Mouse (Mus musculus) right cerebral cortex, adult 2 months (tissue): ENCODE data around the gene Qsox1.

ENCODE experiments used
- DNase-seq, 2 experiments: peaks; one replicate each; pipeline ENCODE4 v3.0.0; 2021 to 2022; ENCODE audit warnings: low spot score in 2 of 2

Gene Qsox1

DNA sequence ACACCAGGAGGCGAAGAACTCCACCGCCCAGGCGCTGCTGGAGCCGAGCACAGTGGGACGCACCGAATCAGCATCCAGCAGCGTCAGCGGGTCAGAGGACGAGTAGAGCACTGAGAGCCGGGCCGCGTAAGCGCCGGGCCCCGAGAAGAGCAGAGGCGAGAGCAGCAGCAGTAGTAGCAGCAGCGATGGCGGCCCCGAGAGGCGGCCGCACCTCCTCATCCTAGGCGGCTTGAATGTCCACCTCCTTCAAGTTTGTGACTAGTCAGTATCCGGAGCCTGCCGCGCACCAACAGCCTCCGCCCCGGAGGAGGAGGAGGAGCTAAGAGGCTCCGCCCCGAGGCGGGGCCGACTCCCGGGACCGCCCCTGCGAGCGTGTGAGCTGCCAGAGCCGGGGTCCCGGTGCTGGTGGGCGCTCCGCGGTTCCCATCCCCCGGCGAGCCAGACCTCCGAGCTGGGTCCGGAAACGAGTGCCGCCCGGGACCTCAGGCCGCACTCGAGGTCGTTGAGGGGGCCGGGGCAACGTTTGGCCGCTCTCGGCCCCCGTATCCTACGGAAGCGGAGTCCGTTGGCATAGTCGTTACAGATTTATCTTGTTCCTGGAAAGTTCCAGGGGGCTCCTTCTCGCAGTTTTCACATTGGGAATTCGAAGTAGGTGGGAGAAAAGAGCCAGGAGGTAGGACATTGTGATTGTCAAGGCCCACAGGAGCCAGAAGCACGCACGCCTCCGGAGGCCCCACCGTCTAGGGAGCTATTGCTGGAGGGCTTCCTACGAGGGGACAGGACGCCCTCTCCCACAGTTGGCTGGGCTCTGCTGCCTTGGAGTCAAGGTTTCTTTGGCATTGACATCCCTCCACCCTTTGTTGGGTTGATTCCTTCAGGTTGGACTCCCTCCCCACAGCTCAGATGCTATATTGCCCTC, at the start of gene Qsox1:
TSS of gene Qsox1 (minus strand) at position 309 of the 919 bp plus-strand sequence.
- DNase-seq, result peak; percentile 74 to 82

DNA sequence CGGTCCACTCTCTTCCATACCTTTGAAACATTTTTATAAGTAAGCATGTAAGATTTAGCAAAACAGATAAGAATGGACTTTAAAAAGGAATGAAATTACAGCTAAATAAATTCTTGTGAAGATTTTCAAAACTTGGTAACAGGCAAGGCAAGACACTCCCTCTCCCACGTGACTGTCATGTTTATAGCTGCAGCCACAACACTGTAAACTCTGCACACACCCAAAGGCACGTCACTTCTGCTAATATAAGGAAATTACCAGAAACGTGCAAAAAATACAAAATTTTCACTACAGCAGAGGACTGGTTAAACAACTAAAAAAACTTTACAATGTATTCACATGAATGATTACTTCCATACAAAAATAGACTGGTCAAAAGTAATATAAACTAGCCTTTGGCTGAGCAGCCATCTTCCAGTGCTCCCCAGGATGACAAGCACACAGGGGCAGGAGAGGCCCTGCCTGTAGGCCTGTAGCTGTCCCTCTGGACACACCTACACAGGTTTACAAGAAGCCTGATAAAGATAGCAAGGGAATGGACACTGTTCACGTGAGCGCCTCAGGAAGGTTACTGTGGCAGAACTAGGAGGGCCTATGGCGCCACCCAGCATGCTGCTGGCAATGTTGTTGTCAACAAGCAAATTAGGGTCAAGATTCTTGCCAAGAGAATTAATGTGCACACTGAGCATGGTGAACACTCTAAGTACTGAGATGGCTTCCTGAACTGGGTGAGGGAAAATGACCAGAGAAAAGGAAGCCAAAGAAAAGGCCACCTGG, 42.4 kb upstream of the Qsox1 start:
- no peak for DNase-seq

DNA sequence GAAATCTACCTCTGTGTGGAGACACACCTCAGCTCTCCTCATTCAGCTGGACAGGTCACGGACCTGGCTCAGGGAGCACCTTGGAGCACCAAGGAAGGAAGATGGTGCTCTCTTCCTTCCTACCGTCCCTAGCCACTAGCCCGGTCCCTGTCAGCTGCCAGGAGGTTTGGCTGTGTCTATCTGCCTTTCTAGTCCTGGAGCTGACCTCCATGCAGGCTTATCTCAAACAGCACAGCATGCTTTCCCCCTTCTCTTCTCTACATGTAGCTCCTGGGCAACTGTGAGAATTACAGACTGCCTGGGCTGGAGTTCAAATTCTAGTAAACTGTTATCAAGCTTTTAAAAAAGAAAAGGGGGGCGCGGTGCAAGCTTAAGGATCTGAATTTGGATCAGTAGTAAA, 40.3 kb upstream of the Qsox1 start:
- no peak for DNase-seq

DNA sequence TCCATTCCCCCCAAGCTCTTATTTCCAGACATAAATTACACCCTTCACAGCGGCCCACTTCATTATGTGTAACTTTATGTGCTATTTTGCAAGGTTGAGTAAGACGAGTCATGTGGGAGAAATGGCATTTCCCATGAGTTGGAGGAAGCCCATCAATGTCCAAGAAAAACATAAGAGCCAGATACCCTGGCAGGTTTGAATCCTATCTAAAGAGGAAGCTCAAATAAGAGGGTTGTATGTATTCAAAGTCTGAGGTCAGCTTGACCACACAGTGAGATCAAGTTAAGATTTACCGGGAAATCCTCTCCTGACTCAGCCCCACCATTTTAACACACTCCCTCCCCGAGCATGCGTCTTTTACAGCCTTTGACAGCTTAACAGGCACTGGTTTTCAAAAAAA, 31.5 kb upstream of the Qsox1 start:
- DNase-seq, result no peak

DNA sequence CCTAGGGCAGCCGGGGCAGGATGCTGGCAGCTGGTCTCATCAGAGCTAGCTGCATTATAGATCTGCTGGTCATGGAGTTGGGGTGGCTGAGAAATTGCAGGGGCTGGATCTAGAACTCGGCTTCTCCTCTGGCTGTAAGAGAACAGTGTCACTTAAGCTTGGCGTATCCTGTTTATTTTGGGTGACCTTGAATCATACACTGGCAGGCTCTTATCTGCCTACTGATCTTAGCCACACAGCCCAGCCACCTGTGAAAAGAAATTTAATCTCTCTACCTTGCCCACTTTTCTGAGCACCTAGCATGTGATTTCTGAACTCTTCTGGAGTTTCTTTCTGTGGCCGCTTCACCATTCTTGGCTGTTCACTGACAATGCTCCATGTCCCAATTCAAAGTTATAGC, 30.8 kb upstream of the Qsox1 start:
- DNase-seq, result no peak

DNA sequence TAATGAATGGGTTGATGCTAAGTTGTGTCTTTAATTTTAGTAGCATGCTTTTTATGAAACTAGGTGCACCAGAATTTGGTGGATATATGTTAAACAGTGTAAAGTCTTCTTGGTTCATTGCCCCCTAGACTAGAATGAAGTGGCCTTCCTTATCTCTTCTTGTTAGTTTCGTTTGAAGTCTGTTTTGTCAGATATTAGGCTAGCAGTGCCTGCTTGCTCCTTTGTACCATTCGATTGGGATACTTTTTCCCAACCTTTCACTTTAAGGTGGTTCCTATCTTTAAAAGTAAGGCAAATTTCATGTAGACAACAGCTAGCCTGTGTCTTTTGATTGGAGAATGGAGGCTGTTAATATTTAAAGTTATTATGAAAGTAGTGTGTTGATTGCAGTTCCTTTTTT, 23.0 kb upstream of the Qsox1 start:
- no peak for DNase-seq

DNA sequence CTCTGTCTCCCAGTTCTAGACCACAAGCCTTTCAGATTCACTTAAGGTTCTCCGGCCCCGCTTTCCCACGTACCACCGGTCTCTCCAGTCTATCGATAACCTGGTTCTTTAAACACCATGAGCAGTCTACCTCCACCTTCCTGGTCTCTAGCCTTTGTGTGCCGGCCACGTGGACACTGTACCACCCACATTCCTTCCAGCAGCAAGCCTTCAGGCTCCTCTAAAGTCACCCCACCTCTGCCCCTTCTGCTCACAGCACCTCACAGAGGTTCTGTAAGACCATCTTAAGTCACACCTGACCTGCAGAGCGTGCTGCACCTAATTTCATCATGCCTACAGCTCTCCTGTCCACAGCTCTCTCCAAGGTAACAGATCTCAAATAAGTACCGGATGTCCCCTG, 20.9 kb upstream of the Qsox1 start:
- no peak for DNase-seq

DNA sequence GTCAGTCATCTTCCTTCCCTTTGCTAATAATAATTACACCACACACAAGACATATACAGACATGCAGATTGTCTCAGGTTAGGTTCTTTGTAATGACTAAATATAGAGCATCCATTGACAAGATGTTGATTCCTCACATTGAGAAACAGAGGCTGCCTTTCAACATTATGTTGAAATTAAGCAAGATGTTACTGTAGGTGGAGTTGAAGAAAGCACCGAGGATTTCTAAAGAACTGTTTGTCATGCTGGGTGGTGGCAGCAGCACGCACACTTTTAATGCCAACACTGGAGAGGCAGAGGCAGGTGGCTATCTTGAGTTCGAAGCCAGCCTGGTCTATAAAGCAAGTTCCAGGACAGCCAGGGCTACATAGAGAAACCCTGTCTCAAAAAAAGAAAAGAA, 19.3 kb upstream of the Qsox1 start:
- DNase-seq, result no peak

DNA sequence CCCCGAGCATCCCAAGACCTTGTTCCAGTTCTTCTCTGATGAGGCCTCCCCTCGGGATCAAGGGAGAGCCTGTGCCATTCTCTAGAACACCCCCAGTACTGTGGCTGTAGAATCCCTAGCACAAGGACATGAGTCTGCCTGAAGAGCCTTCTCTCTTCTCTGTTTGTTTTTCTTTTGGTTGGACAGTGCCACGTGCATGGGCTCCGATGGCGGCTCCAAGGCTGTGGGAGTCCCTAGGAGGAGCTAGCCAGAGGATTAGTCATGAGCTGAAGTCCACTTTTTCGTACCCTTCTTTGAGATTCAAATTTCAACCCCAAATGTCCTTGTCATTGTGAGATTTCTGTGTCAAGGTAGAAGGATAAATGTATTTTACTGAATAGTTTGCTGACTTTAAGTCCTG, 18.2 kb upstream of the Qsox1 start:
- no peak for DNase-seq

DNA sequence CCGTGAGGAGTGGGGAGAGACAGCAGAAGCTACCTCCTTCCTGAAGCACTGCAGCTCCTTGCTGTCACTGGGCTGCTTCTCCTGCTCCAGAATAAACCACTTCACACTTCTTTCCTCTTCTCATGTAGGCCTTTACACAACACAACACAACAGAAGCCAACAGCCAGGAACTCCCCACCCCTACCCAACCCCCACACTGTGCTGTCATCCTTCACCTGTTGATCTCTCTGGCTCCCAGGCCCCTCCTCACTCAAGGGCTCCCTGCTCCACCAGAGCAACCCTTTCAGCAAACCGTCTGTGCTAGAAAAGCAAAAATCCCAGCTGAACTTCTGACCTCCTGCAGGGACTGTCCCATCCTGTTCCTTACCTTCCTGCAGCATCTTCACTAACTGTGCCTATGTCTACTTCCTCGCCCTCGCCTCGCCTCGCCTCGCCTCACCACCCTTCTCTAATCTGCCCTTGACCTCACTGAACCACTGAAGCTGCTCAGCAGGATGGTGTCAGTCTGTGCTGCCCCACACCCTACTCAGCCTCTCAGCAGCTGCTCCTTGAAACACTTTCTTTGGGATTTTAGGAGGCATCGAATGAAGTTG, 15.1 kb upstream of the Qsox1 start:
- no peak for DNase-seq

DNA sequence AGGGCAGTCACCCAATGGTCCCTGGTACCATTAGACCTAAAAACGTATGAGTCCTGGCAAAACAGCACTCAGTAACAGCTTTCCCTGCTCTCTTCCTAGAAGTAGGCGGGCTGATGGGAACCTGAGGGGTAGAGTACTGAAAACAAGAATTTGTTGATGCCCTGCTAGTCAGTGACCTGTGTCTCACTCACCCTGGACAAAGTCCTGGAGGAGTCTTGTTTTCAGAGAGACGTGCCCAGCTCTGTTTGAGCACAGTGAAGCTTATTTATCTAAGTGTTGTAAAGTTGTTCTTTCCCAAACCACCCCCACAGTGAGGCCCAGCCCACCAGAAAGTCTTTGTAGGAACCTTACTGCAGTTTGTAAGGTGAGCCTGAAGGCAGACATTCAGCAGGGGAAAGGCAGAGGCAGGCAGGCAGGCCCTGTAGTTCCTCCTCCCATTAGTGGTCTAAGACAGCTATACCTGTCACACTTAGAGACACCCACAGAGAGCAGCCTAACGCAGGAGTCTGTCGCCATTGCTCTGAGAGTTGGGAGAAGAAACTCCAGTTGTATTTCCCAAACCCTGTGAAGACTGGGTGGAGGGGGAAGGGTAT, 14.2 kb upstream of the Qsox1 start:
- no peak for DNase-seq

DNA sequence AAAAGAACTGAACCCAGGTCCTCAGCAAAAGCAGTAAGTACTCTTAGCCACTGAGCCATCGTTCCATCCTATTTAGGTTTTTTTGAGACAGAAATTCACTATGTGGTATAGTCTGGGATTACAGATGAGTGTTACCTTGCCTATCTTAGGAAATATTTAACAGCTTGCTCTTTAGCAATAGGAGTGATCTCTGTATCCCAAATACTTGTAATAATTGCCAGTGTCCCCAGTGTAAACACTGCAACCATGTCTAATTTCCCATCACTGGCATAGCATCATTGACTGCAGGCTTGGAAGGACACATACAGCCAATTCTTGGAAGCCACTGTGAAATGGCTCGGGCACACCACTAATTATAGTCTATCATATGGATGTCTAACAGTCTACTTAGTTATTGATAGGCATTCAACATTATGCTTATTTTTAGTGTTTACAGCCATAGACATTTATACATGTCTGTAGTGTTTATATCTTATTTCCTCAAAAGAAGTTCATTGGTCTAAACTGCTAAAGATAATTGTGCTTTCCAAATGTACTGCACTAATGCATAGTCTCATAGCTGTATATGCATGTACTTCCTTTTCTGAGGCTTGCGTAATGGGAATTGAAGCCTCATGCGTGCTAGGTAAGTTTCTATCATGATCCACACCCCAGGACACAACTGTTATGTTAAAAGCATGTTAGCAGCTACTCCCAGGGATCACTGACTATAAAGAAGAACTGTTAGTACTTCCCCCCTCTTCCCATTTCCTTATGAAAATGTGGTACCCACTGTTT, 13.4 kb upstream of the Qsox1 start:
- DNase-seq, result no peak

DNA sequence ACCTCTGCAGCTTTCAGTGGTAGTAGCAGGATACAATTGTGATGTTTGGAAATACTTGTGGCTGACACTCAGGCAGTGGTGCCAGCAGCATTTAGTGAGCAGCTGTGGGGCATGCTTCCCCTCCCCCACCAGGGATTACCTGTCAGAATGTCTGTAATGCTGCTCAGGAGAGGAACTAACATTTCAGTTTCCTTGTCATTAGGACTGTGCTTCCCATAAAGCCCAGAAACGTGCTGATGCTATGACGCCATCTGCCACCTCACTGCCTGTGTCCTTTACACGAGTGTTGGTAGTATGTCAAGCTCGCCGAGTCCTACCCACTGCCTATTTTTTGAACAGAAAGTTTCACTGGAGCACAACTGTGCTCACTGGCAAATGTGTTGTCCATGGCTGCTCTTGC, 8.0 kb upstream of the Qsox1 start:
- no peak for DNase-seq

DNA sequence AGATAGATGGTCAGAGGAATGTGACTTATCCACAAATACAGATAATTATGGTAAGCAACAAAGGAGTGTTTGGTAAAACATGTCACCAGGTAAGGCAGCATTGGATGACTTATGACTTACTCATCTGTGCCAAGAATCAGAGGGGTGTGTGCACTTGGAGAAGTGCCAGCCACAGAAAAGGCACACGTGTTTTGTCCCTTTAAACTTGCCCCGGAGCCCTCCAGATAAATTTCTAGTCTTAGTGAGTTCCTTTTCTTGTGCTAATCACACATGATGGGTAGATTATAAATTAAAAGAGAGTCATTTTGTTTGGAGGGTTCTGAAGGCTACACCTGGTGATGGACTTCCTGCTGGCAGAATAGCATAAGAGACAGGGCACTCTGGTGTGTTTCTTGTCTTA, 3.5 kb upstream of the Qsox1 start:
- no peak for DNase-seq

DNA sequence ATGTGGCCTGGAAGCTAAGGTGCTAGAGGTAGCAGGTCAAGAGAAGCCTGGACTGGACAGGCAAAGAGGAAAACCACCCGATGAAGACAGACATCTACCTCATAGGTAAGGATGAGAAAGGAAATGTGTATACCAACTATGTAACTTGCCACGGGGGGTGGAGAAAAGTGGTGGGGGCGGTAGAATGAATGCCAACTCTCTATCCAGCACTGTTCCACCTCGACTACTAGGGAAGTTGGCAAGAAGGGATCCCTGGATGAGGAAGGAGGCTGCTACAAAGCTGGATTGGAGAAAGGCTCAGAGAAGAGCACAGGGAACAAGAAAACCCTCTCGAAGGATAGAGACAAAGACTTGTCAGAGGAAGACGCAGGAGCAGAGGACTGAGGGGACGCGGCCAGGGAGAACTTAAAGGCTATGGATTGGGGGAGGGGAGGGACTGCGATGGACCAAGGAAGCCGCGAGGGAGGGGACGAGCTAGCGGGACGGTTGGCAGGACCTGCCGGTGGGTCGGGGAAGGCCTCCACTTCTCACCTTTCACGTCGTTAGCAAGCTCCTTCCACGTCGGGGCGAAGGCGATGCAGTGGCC, 601 bp downstream of the Qsox1 start:
- peak in 1 of 2 experiments; percentile 8 for DNase-seq

DNA sequence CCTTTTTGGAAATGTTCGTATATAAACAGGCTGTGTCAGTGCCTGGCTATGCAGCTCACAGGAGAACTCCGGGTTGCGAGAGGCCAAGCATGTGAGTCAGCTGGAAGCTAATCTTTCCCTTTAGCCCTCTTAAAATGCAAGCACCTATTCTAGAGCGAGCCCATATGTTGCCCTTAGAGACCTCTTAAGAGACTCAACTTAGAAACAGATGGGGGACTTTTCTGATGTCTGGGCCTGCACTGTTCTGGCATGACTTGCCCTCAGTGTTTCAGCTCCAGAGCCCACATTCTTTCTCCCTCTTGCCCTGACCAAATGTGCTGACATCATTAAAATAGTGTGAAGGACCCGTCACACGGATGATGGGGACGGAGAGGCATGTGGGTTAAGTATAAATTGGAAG, 2.1 kb downstream of the Qsox1 start:
- DNase-seq, result no peak

DNA sequence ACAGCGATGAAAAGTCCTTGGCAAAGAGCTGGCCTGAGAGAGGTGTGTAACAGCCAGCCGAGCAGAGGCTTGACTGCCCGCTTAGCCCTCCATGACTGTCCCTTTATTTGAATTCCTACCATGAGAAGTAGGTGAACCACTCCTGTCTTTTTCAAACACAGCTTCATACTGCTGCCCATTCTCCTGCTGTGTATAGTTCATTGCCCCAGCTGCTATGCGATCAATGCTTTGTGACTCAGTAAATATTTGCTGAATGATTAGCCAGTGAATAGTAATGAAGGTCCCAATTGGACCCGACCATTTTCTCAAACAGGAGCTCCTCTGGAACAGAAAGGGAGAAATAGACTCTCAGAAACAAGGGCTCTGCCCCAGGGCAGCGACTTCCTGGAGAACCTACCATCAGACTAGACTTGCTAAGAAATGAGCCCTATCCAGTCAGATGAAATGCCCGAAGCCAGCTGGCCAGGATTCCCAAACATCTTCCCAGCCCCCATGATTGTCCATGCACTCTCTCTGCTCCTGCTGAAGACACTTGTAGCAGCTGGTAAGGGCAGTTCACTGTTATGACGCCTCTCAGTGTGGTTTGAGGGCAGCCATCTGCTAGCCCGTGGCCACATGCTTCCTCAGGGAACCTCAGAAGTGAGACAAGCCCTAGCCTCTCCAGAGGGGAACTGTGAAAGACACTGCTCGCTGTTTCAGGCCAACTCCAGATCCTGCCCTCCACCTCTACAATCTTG, 2.8 kb downstream of the Qsox1 start:
- DNase-seq, result no peak

DNA sequence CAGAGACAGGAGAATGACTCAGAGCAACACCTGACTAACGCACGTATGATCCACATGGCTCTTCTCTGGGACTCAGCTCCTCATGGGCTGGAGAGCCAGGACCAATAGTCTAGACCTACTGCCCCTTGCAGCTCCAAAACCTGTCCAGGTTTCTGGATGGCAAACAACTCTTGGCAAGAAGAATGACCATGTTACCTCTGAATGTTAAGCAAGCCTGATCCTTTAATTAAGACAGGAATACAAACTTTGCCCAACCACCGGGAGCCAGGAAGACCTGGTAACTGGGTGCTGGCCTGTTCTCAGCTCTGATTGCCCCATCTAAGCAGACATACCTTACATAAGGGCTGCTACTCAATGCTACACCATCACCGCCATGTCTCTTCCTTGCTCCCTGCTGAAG, 4.4 kb downstream of the Qsox1 start:
- DNase-seq, result no peak

DNA sequence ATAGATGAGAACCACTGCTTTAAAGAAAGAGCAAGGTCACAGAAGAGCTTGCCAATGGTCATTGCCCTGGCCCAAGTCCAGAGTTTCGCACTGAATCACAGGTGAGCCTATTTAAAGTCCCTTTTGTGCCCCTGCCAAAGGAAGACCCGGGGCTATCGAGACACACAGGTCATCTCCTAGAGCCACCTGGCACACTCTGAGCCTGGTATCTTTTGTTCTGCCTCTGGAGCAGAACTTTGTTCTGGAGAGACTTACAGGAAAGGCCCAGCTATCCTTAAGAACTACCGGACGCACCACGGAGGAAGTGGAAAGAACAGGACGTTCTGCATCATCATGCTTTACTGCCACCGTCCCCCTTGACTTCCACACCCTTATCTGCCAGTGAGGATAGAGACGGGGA, 7.1 kb downstream of the Qsox1 start:
- DNase-seq, result no peak
